Mouse (Mus musculus): ENCODE measurements around the gene Dnm1. TPM values are rescaled to one million over a fixed set of nuclear protein-coding genes. Genes with fewer than 3 reads are reported as not detected.
"Not testable (repeated sequence)": the region's sequence is repeated elsewhere in the genome, so short reads cannot be mapped to it uniquely, and the experiment has no call there.

The Dnm1 gene
- polyA plus RNA-seq (2017; shearing (Covaris generic)) = not detected

GRCm38 (mm10) chr2:32353007-32353542 lies at the start of gene Dnm1:
TSS of gene Dnm1 (minus strand) at chr2:32353338.
- ATAC-seq = peak; percentile 76

GRCm38 (mm10) chr2:32396695-32397094 lies 43.6 kb upstream of the Dnm1 start:
- no peak for ATAC-seq

- ATAC-seq = peak; percentile 86
Measured at GRCm38 (mm10) chr2:32395946-32396621, 42.9 kb upstream of the Dnm1 start.

- ATAC-seq = peak; percentile 73
Measured at GRCm38 (mm10) chr2:32395484-32395945, 42.4 kb upstream of the Dnm1 start, which contains the start of gene Ptges2. TSS of gene Ptges2 (plus strand) at chr2:32395896.

- ATAC-seq = no peak
Measured at GRCm38 (mm10) chr2:32394973-32395372, 41.8 kb upstream of the Dnm1 start.

GRCm38 (mm10) chr2:32392063-32392462 lies 38.9 kb upstream of the Dnm1 start:
- ATAC-seq = no peak

GRCm38 (mm10) chr2:32390871-32391270 lies 37.7 kb upstream of the Dnm1 start:
- no peak for ATAC-seq

GRCm38 (mm10) chr2:32389157-32389556 lies 36.0 kb upstream of the Dnm1 start:
- ATAC-seq = no peak

GRCm38 (mm10) chr2:32387706-32388490 lies 34.8 kb upstream of the Dnm1 start, which contains the start of gene Lcn2:
TSS of gene Lcn2 (minus strand) at chr2:32388252.
- no peak for ATAC-seq

- ATAC-seq = no peak
Measured at GRCm38 (mm10) chr2:32382689-32383088, 29.6 kb upstream of the Dnm1 start.

- peak; percentile 93 for ATAC-seq
Measured at GRCm38 (mm10) chr2:32381775-32382223, 28.7 kb upstream of the Dnm1 start, which contains the start of gene 1110008P14Rik. TSS of gene 1110008P14Rik (minus strand) at chr2:32381938.

- peak; percentile 7 for ATAC-seq
Measured at GRCm38 (mm10) chr2:32381141-32381774, 28.1 kb upstream of the Dnm1 start.

- ATAC-seq = no peak
Measured at GRCm38 (mm10) chr2:32380001-32380500, 26.9 kb upstream of the Dnm1 start.

GRCm38 (mm10) chr2:32376963-32377362 lies 23.8 kb upstream of the Dnm1 start:
- ATAC-seq = no peak

- ATAC-seq = no peak
Measured at GRCm38 (mm10) chr2:32375317-32375940, 22.3 kb upstream of the Dnm1 start.

GRCm38 (mm10) chr2:32374191-32374590 lies 21.1 kb upstream of the Dnm1 start:
- ATAC-seq = no peak

- no peak for ATAC-seq
Measured at GRCm38 (mm10) chr2:32367315-32367714, 14.2 kb upstream of the Dnm1 start.

- no peak for ATAC-seq
Measured at GRCm38 (mm10) chr2:32364121-32364520, 11.0 kb upstream of the Dnm1 start.

GRCm38 (mm10) chr2:32363376-32364106 lies 10.4 kb upstream of the Dnm1 start:
- peak; percentile 26 for ATAC-seq

- ATAC-seq = peak; percentile 79
Measured at GRCm38 (mm10) chr2:32362817-32363340, 9.7 kb upstream of the Dnm1 start.

- ATAC-seq = not testable (repeated sequence)
Measured at GRCm38 (mm10) chr2:32362274-32362673, 9.1 kb upstream of the Dnm1 start.

All from inflammation-experienced regulatory T-cells, adult 6 months (primary cell).